Mouse (Mus musculus) forebrain, postnatal 0 days (tissue): ENCODE results near the gene Nfix. TPM values are rescaled to one million over a fixed set of nuclear protein-coding genes. Genes with fewer than 3 reads are reported as not detected.
A peak's percentile ranks its signal among the peaks of the same experiment; 100 is the strongest.

ENCODE experiments used
- ATAC-seq: fragments of 200-750 bp; cut with Nextera tagmentation; 2 replicates; pipeline ENCODE4 v1.8.0; 2017; ENCODE audit warnings: mild to moderate bottlenecking, moderate library complexity
- DNase-seq: peaks from one replicate; pipeline ENCODE4 v3.0.0-alpha.2; 2015
- H3K27ac ChIP-seq: fragments of 300-500 bp; sonication (generic); 2 replicates; pipeline ENCODE4 v1.5.1; 2014; ENCODE audit warnings: low read depth, mild to moderate bottlenecking, antibody characterized with exemption, low read length, moderate library complexity, mixed read lengths
- H3K27me3 ChIP-seq: fragments of 300-500 bp; sonication (generic); 2 replicates; pipeline ENCODE4 v1.6.1; 2014; ENCODE audit warnings: mild to moderate bottlenecking, low read length, mixed read lengths; ENCODE audit not compliant: insufficient read depth
- H3K36me3 ChIP-seq: fragments of 300-500 bp; sonication (generic); 2 replicates; pipeline ENCODE4 v1.6.1; 2014; ENCODE audit warnings: mild to moderate bottlenecking, moderate library complexity; ENCODE audit not compliant: insufficient read depth
- H3K4me1 ChIP-seq: fragments of 300-500 bp; sonication (generic); 2 replicates; pipeline ENCODE4 v1.6.1; 2014; ENCODE audit warnings: antibody characterized with exemption; ENCODE audit not compliant: insufficient read depth
- H3K4me2 ChIP-seq: fragments of 300-500 bp; sonication (generic); 2 replicates; pipeline ENCODE4 v1.6.1; 2014; ENCODE audit warnings: low read depth, mild to moderate bottlenecking, moderate library complexity
- H3K4me3 ChIP-seq: fragments of 300-500 bp; sonication (generic); 2 replicates; pipeline ENCODE4 v1.5.1; 2014; ENCODE audit warnings: low read depth, low read length, mixed read lengths
- H3K9ac ChIP-seq: fragments of 300-500 bp; sonication (generic); 2 replicates; pipeline ENCODE4 v1.6.1; 2014; ENCODE audit warnings: mild to moderate bottlenecking
- H3K9me3 ChIP-seq: fragments of 300-500 bp; sonication (generic); 2 replicates; pipeline ENCODE4 v1.6.1; 2016; ENCODE audit warnings: low read length
- CTCF ChIP-seq: sonication (generic); IDR thresholded peaks from 2 replicates; pipeline ENCODE4 v1.5.1; 2016; ENCODE audit warnings: antibody characterized with exemption, control low read depth, low read depth
- WGBS: fragments of 180-500 bp; shearing (Covaris S2); extraction: QIAGEN DNeasy Blood & Tissue Kit; methylation state at CpG from one replicate; pipeline ENCODE4 v1.1.7; 2014; 5-methylcytosine and 5-hydroxymethylcytosine counted together
- polyA plus RNA-seq: library from polyadenylated mRNA; unstranded; fragments of >200 nt; fragmentation: Nextera tagmentation; extraction: Ambion mirVana; gene quantifications from 2 replicates; pipeline ENCODE4 v1.2.1, GENCODE M21; 2015
- total RNA-seq: library from RNA; depleted of rRNA; stranded (reverse); fragments of >200 nt; gene quantifications from 2 replicates; pipeline ENCODE4 v1.2.3, GENCODE M21; 2014

Nfix gene
- total and polyA plus RNA-seq, 2 experiments from 2014 or later, result 111 to 376 TPM

GRCm38 (mm10) chr8:84757501-84757900, 42.6 kb downstream of the Nfix start:
- H3K27me3 ChIP-seq, result no peaks in the 10 kb centered on the region
- 0 out of 2 replicates have a peak overlapping the region, but pooled peaks have one; percentile 30 for H3K27ac ChIP-seq
- DNase-seq, result no peak
- no peak for TF ChIP-seq CTCF
- H3K36me3 ChIP-seq, result peaks cover 22% of the 10 kb centered on the region
- H3K4me3 ChIP-seq, result no peak overlapping the region
- H3K9ac ChIP-seq, result no peak overlapping the region
- no peak for ATAC-seq
- H3K4me1 ChIP-seq, result peaks cover 14% of the 10 kb centered on the region
- no peaks in the 10 kb centered on the region for H3K9me3 ChIP-seq
- WGBS, result 47% methylated on average over 5 of the region's 5 CpGs
- peak overlapping the region; percentile 4 for H3K4me2 ChIP-seq

GRCm38 (mm10) chr8:84752734-84753582, 47.2 kb downstream of the Nfix start:
- WGBS, result 56% methylated on average over 6 of the region's 6 CpGs
- H3K36me3 ChIP-seq, result peaks cover 12% of the 10 kb centered on the region
- ATAC-seq, result no peak

GRCm38 (mm10) chr8:84749519-84749918, 50.6 kb downstream of the Nfix start:
- H3K4me3 ChIP-seq, result no peak overlapping the region
- peaks cover 23% of the 10 kb centered on the region for H3K4me1 ChIP-seq
- no peaks in the 10 kb centered on the region for H3K27me3 ChIP-seq
- no peak for TF ChIP-seq CTCF
- H3K36me3 ChIP-seq, result peaks cover 6% of the 10 kb centered on the region; the same call in 1 of the 2 replicates
- peak overlapping the region; percentile 75 for H3K27ac ChIP-seq
- peak overlapping the region; percentile 35 for H3K4me2 ChIP-seq
- peak overlapping the region; percentile 47 for H3K9ac ChIP-seq
- DNase-seq (peak; percentile 45), ATAC-seq (peak; percentile 11; the same call in 1 of the 2 replicates)
- H3K9me3 ChIP-seq, result no peaks in the 10 kb centered on the region
- 32% methylated on average over 16 of the region's 16 CpGs for WGBS

More at GRCm38 (mm10) chr8:84752734-84753582, 47.2 kb downstream of the Nfix start:
- no peak overlapping the region for H3K4me3 ChIP-seq
- H3K4me1 ChIP-seq, result peaks cover 17% of the 10 kb centered on the region
- H3K9ac ChIP-seq, result no peak overlapping the region
- peak overlapping the region; percentile 51 for H3K27ac ChIP-seq
- no peak overlapping the region for H3K4me2 ChIP-seq
- no peaks in the 10 kb centered on the region for H3K27me3 ChIP-seq
- no peak for DNase-seq
- no peaks in the 10 kb centered on the region for H3K9me3 ChIP-seq
- TF ChIP-seq CTCF, result no peak

- Histone ChIP-seq H3K4me3 (no peak overlapping the region), H3K36me3 (no peaks in the 10 kb centered on the region), H3K4me2 (peak overlapping the region; percentile 19; the same call in 1 of the 2 replicates), H3K9ac (no peak overlapping the region), H3K27me3 (no peaks in the 10 kb centered on the region), H3K9me3 (no peaks in the 10 kb centered on the region), H3K4me1 (peaks cover 30% of the 10 kb centered on the region), H3K27ac (peak overlapping the region; percentile 40; the same call in 1 of the 2 replicates)
- peak; percentile 33 for DNase-seq
- WGBS, result 10% methylated on average over 17 of the region's 17 CpGs
- 0 out of 2 replicates have a peak, but pooled peaks have one; percentile 7 for TF ChIP-seq CTCF
- ATAC-seq, result no peak
Measured at GRCm38 (mm10) chr8:84745032-84745925, 54.9 kb downstream of the Nfix start.

GRCm38 (mm10) chr8:84743517-84744420, 56.4 kb downstream of the Nfix start:
- H3K36me3 ChIP-seq, result no peaks in the 10 kb centered on the region
- no peak for TF ChIP-seq CTCF
- ATAC-seq (peak; percentile 26), DNase-seq (peak; percentile 63)
- peaks cover 27% of the 10 kb centered on the region for H3K4me1 ChIP-seq
- 0 out of 2 replicates have a peak overlapping the region, but pooled peaks have one; percentile 1 for H3K4me2 ChIP-seq
- 9% methylated on average over 16 of the region's 17 CpGs for WGBS
- peak overlapping the region; percentile 70 for H3K27ac ChIP-seq
- no peak overlapping the region for H3K9ac ChIP-seq
- no peaks in the 10 kb centered on the region for H3K9me3 ChIP-seq
- no peaks in the 10 kb centered on the region for H3K27me3 ChIP-seq
- H3K4me3 ChIP-seq, result no peak overlapping the region

- ATAC-seq, result 0 out of 2 replicates have a peak, but pooled peaks have one; percentile 2
- 10% methylated on average over 10 of the region's 10 CpGs for WGBS
- Histone ChIP-seq H3K9me3 (no peaks in the 10 kb centered on the region), H3K36me3 (no peaks in the 10 kb centered on the region), H3K4me2 (0 out of 2 replicates have a peak overlapping the region, but pooled peaks have one; percentile 1), H3K4me1 (peaks cover 27% of the 10 kb centered on the region), H3K4me3 (no peak overlapping the region), H3K27me3 (no peaks in the 10 kb centered on the region), H3K9ac (peak overlapping the region; percentile 33), H3K27ac (peak overlapping the region; percentile 70)
- TF ChIP-seq CTCF, result no peak
- peak; percentile 34 for DNase-seq
Measured at GRCm38 (mm10) chr8:84743054-84743415, 57.1 kb downstream of the Nfix start.
